Mouse (Mus musculus) megakaryocyte progenitor cell, adult 5-6 weeks (primary cell): ENCODE results near the gene Rassf7. TPM values are rescaled to one million over a fixed set of nuclear protein-coding genes. Genes with fewer than 3 reads are reported as not detected.

Source experiments
- total RNA-seq, 2 experiments: library from RNA; stranded (forward) in 1 of 2; stranded (reverse) in 1 of 2; fragments of 157-497, 149-512 nt in 1 of 2; fragments of 200-1000 nt in 1 of 2; gene quantifications; 2 replicates each; pipeline versions ENCODE4 v1.2.3 to v1.2.4; 2015 to 2017

The Rassf7 gene
- total RNA-seq, 2 experiments from 2014 or later, result 2.2 to 3.2 TPM

Other genes with a start within 250 kb of the Rassf7 start
- gene Ifitm1, start 248.6 kb upstream of the Rassf7 start, total RNA-seq (2015), result 57.8 and 89.8 TPM in 2 replicates
- gene Ifitm1, start 248.6 kb upstream of the Rassf7 start, total RNA-seq (2017), result 33.7 and 37.5 TPM in 2 replicates
- 147 and 203 TPM in 2 replicates for gene Ifitm3, start 205.1 kb upstream of the Rassf7 start, total RNA-seq (2015)
- 49.4 and 56.2 TPM in 2 replicates for gene Ifitm3, start 205.1 kb upstream of the Rassf7 start, total RNA-seq (2017)
- 81.7 and 90.1 TPM in 2 replicates for gene Ifitm6, start 197.9 kb upstream of the Rassf7 start, total RNA-seq (2015)
- 37.7 and 55.9 TPM in 2 replicates for gene Ifitm6, start 197.9 kb upstream of the Rassf7 start, total RNA-seq (2017)
- gene Gm17387, start 186.7 kb upstream of the Rassf7 start, total RNA-seq (2015), result not detected in 2 replicates
- not detected in 2 replicates for gene Gm17387, start 186.7 kb upstream of the Rassf7 start, total RNA-seq (2017)
- 0.84 and 1.3 TPM in 2 replicates for gene B4galnt4, start 154.8 kb upstream of the Rassf7 start, total RNA-seq (2015)
- gene B4galnt4, start 154.8 kb upstream of the Rassf7 start, total RNA-seq (2017), result 1.5 and 2.8 TPM in 2 replicates
- gene Pkp3, start 137.6 kb upstream of the Rassf7 start, total RNA-seq (2015), result 1.0 and 2.2 TPM in 2 replicates
- 0.10 and 1.1 TPM in 2 replicates for gene Pkp3, start 137.6 kb upstream of the Rassf7 start, total RNA-seq (2017)
- 12.3 and 12.6 TPM in 2 replicates for gene Sigirr, start 115.3 kb upstream of the Rassf7 start, total RNA-seq (2015)
- gene Sigirr, start 115.3 kb upstream of the Rassf7 start, total RNA-seq (2017), result 5.8 and 14.0 TPM in 2 replicates
- gene Ano9, start 98.1 kb upstream of the Rassf7 start, total RNA-seq (2015), result not detected in 2 replicates
- not detected in 2 replicates for gene Ano9, start 98.1 kb upstream of the Rassf7 start, total RNA-seq (2017)
- gene Ptdss2, start 93.5 kb upstream of the Rassf7 start, total RNA-seq (2015), result 5.8 and 9.2 TPM in 2 replicates
- gene Ptdss2, start 93.5 kb upstream of the Rassf7 start, total RNA-seq (2017), result 5.7 and 5.8 TPM in 2 replicates
- 36.0 and 41.3 TPM in 2 replicates for gene Rnh1, start 43.0 kb upstream of the Rassf7 start, total RNA-seq (2015)
- 43.4 and 57.6 TPM in 2 replicates for gene Rnh1, start 43.0 kb upstream of the Rassf7 start, total RNA-seq (2017)
- 30.5 and 40.6 TPM in 2 replicates for gene Hras, start 21.9 kb upstream of the Rassf7 start, total RNA-seq (2015)
- 19.9 and 23.7 TPM in 2 replicates for gene Hras, start 21.9 kb upstream of the Rassf7 start, total RNA-seq (2017)
- gene Lrrc56, start 21.7 kb upstream of the Rassf7 start, total RNA-seq (2015), result 0.39 and 0.84 TPM in 2 replicates
- 0.50 and 3.4 TPM in 2 replicates for gene Lrrc56, start 21.7 kb upstream of the Rassf7 start, total RNA-seq (2017)
- gene Lmntd2, start 1.8 kb upstream of the Rassf7 start, total RNA-seq (2015), result 0.20 and 0.89 TPM in 2 replicates
- gene Lmntd2, start 1.8 kb upstream of the Rassf7 start, total RNA-seq (2017), result 0.10 TPM in 1 of 2 replicates, not detected in the other
- gene Phrf1, start 12.9 kb downstream of the Rassf7 start, total RNA-seq (2015), result 51.0 and 53.0 TPM in 2 replicates
- 60.4 and 62.2 TPM in 2 replicates for gene Phrf1, start 12.9 kb downstream of the Rassf7 start, total RNA-seq (2017)
- gene Irf7, start 50.6 kb downstream of the Rassf7 start, total RNA-seq (2015), result 2.4 and 3.0 TPM in 2 replicates
- 2.9 and 4.7 TPM in 2 replicates for gene Irf7, start 50.6 kb downstream of the Rassf7 start, total RNA-seq (2017)
- gene Cdhr5, start 60.9 kb downstream of the Rassf7 start, total RNA-seq (2015), result not detected in 2 replicates
- gene Cdhr5, start 60.9 kb downstream of the Rassf7 start, total RNA-seq (2017), result not detected in 2 replicates
- not detected in 2 replicates for gene Sct, start 63.3 kb downstream of the Rassf7 start, total RNA-seq (2015)
- gene Sct, start 63.3 kb downstream of the Rassf7 start, total RNA-seq (2017), result not detected in 2 replicates
- not detected in 2 replicates for gene Drd4, start 76.1 kb downstream of the Rassf7 start, total RNA-seq (2015)
- not detected in 2 replicates for gene Drd4, start 76.1 kb downstream of the Rassf7 start, total RNA-seq (2017)
- 33.6 and 33.7 TPM in 2 replicates for gene Deaf1, start 111.8 kb downstream of the Rassf7 start, total RNA-seq (2015)
- 19.8 and 23.0 TPM in 2 replicates for gene Deaf1, start 111.8 kb downstream of the Rassf7 start, total RNA-seq (2017)
- 11.1 and 11.7 TPM in 2 replicates for gene Tmem80, start 111.9 kb downstream of the Rassf7 start, total RNA-seq (2015)
- 9.1 and 9.2 TPM in 2 replicates for gene Tmem80, start 111.9 kb downstream of the Rassf7 start, total RNA-seq (2017)
- 0.67 TPM in 1 of 2 replicates, not detected in the other for gene Eps8l2, start 123.0 kb downstream of the Rassf7 start, total RNA-seq (2015)
- gene Eps8l2, start 123.0 kb downstream of the Rassf7 start, total RNA-seq (2017), result not detected in 2 replicates
- gene Taldo1, start 176.3 kb downstream of the Rassf7 start, total RNA-seq (2015), result 103 and 117 TPM in 2 replicates
- gene Taldo1, start 176.3 kb downstream of the Rassf7 start, total RNA-seq (2017), result 508 and 513 TPM in 2 replicates
- 21.9 and 25.9 TPM in 2 replicates for gene Gatd1, start 198.3 kb downstream of the Rassf7 start, total RNA-seq (2015)
- 13.5 and 16.3 TPM in 2 replicates for gene Gatd1, start 198.3 kb downstream of the Rassf7 start, total RNA-seq (2017)
- gene Cend1, start 213.6 kb downstream of the Rassf7 start, total RNA-seq (2015), result not detected in 2 replicates
- not detected in 2 replicates for gene Cend1, start 213.6 kb downstream of the Rassf7 start, total RNA-seq (2017)
- gene Slc25a22, start 222.0 kb downstream of the Rassf7 start, total RNA-seq (2015), result 15.5 and 19.8 TPM in 2 replicates
- gene Slc25a22, start 222.0 kb downstream of the Rassf7 start, total RNA-seq (2017), result 4.4 and 5.3 TPM in 2 replicates
- 14.2 and 14.4 TPM in 2 replicates for gene Pidd1, start 228.2 kb downstream of the Rassf7 start, total RNA-seq (2015)
- gene Pidd1, start 228.2 kb downstream of the Rassf7 start, total RNA-seq (2017), result 9.7 and 11.2 TPM in 2 replicates
- gene Rplp2, start 231.5 kb downstream of the Rassf7 start, total RNA-seq (2015), result 2,968 and 3,129 TPM in 2 replicates
- gene Rplp2, start 231.5 kb downstream of the Rassf7 start, total RNA-seq (2017), result 2,070 and 2,265 TPM in 2 replicates
- 44.5 and 44.9 TPM in 2 replicates for gene Pnpla2, start 239.3 kb downstream of the Rassf7 start, total RNA-seq (2015)
- 15.6 and 20.1 TPM in 2 replicates for gene Pnpla2, start 239.3 kb downstream of the Rassf7 start, total RNA-seq (2017)
- gene Cracr2b, start 245.2 kb downstream of the Rassf7 start, total RNA-seq (2015), result 8.6 and 8.9 TPM in 2 replicates
- gene Cracr2b, start 245.2 kb downstream of the Rassf7 start, total RNA-seq (2017), result 11.4 and 16.6 TPM in 2 replicates